Mouse (Mus musculus) myocyte (in vitro differentiated cells): ENCODE data around the gene Plekhd1.

Source experiments
- E2F4 ChIP-seq: IDR thresholded peaks from one replicate; pipeline ENCODE4 v1.6.1; 2011; ENCODE audit warnings: mild to moderate bottlenecking, control low read depth, moderate library complexity; ENCODE audit not compliant: insufficient read depth
- MAX ChIP-seq: IDR thresholded peaks from one replicate; pipeline ENCODE4 v1.6.1; 2011; ENCODE audit warnings: low read depth, mild to moderate bottlenecking, control low read depth
- MYOG ChIP-seq, 3 experiments: IDR thresholded peaks; one replicate each; pipeline ENCODE4 v1.6.1; 2011; ENCODE audit warnings: control low read depth in 2 of 3, low read depth in 2 of 3, mild to moderate bottlenecking in 2 of 3; ENCODE audit not compliant: insufficient read length in 2 of 3, control insufficient read depth in 1 of 3, insufficient read depth in 1 of 3
- POLR2A ChIP-seq: IDR thresholded peaks from one replicate; pipeline ENCODE4 v1.6.1; 2011; ENCODE audit warnings: low read depth, mild to moderate bottlenecking, control low read depth, moderate library complexity; ENCODE audit not compliant: insufficient read length
- SRF ChIP-seq: IDR thresholded peaks from one replicate; pipeline ENCODE4 v1.6.1; 2011; ENCODE audit warnings: low read depth; ENCODE audit not compliant: control insufficient read depth, insufficient read length
- USF1 ChIP-seq: IDR thresholded peaks from one replicate; pipeline ENCODE4 v1.6.1; 2011; ENCODE audit warnings: low read depth, mild to moderate bottlenecking, control low read depth, moderate library complexity

DNA sequence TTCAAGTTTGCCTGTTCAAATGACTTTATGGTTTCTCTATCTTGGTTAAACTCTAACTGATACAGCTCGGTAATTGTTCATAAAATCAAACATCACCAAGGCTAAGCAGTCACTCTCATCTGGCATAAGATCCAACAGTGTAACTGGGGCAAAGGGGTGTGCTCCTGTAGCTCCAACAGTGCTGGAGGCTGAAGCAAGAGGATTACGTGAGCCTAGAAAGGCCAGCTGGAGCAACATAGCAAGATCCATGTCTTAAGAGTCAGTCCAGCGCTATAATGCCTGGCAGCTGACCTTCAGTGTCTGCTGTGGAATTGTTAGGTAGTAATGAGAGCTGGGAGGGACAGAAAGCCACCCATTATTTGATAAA lies 37.7 kb upstream of the Plekhd1 start:
- TF ChIP-seq POLR2A (no peak), MYOG (IDR thresholded peaks at IDR 0.05; ENCODE audit: control insufficient read depth in 1 of 3, insufficient read depth in 1 of 3, insufficient read length in 2 of 3, low read depth in 2 of 3) (no peak), E2F4 (no peak), MAX (no peak), USF1 (no peak), SRF (no peak)
